Mouse (Mus musculus): Measurements from ENCODE around the gene Hoxa10. TPM values are rescaled to one million over a fixed set of nuclear protein-coding genes. Genes with fewer than 3 reads are reported as not detected.

Hoxa10 gene
- total and polyA plus RNA-seq, 3 experiments, result not detected

DNA sequence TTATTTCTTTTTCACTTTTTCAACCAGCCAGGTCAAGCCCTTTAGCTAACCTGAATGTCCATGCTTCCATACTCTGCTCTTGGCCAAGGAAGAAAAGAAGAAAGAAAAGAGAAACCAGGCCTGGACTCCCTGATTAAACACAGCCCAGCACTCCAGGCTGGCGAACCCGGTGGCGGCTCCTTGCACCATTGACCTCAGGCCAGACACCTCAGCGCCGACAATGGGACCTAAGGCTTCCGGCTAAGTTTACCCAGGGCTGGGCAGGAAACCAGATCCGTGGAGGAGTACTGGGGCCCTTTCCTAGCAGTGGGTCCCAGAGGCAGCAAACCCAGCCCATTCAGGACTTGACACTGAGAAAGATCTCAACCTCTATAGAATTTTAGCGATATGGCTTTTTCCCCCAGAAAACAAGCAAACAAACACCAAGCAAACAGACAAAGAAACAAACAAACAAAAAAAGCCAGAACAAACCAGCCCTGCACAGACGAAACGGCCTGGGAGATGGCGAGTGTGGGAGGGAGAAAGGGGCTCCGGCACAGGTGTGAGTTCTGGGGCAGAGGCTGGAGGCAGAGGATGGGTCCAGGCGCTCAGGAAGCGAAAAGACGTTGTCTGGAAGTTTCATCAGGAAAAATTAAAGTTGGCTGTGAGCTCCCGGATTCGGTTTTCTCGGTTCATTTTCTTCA is 8.6 kb downstream of the Hoxa10 start:
- no peaks in the 10 kb centered on the region for H3K9me3 ChIP-seq (replicated peaks; ENCODE audit: insufficient read depth, low read length)
- H3K4me3 ChIP-seq (ENCODE audit: control insufficient read depth in 1 of 2, insufficient read depth in 1 of 2, low read depth in 2 of 2, low read length in 2 of 2), result no peak overlapping the region
- DNase-seq (ENCODE audit: low read depth, low spot score), result no peak
- H3K79me2 ChIP-seq (ENCODE audit: control insufficient read depth, insufficient read depth, low read length, poor library complexity), result no peaks in the 10 kb centered on the region
- H3K27me3 ChIP-seq (ENCODE audit: control insufficient read depth in 1 of 2, insufficient read depth in 2 of 2, low read length in 2 of 2), result no peaks in the 10 kb centered on the region
- no peaks in the 10 kb centered on the region for H3K4me1 ChIP-seq (ENCODE audit: control insufficient read depth in 1 of 2, insufficient read depth in 2 of 2, low read length in 2 of 2)
- no peaks in the 10 kb centered on the region for H3K36me3 ChIP-seq (ENCODE audit: control insufficient read depth in 1 of 2, insufficient read depth in 2 of 2, low read length in 2 of 2)
- TF ChIP-seq MEF2A (IDR thresholded peaks at IDR 0.05; ENCODE audit: extremely low read depth, insufficient replicate concordance, low read depth, low read length, poor library complexity, severe bottlenecking), result no peak
- TF ChIP-seq MAFK (IDR thresholded peaks at IDR 0.05; ENCODE audit: borderline replicate concordance, low read depth, low read length), result no peak
- TF ChIP-seq MAX (IDR thresholded peaks at IDR 0.05; ENCODE audit: low read length), result no peak
- TF ChIP-seq HCFC1 (IDR thresholded peaks at IDR 0.05; ENCODE audit: low read depth, low read length), result no peak
- TF ChIP-seq CHD2 (IDR thresholded peaks at IDR 0.05; ENCODE audit: low read length), result no peak
- no peak for TF ChIP-seq TCF12 (IDR thresholded peaks at IDR 0.05; ENCODE audit: low read depth, low read length)
- no peak for TF ChIP-seq TBP (IDR thresholded peaks at IDR 0.05; ENCODE audit: low read depth, low read length)
- TF ChIP-seq CHD1 (IDR thresholded peaks at IDR 0.05; ENCODE audit: low read depth, low read length), result no peak
- no peak for TF ChIP-seq MYB (IDR thresholded peaks at IDR 0.05; ENCODE audit: low read depth, low read length)
- no peak for TF ChIP-seq TAL1 (IDR thresholded peaks at IDR 0.05; ENCODE audit: low read length)
- TF ChIP-seq RAD21 (IDR thresholded peaks at IDR 0.05; ENCODE audit: low read depth, low read length), result no peak
- H3K9ac ChIP-seq (ENCODE audit: control insufficient read depth, low read depth, low read length, poor library complexity, severe bottlenecking), result no peak overlapping the region
- no peak overlapping the region for H3K27ac ChIP-seq (ENCODE audit: control insufficient read depth, low read depth, low read length)

DNA sequence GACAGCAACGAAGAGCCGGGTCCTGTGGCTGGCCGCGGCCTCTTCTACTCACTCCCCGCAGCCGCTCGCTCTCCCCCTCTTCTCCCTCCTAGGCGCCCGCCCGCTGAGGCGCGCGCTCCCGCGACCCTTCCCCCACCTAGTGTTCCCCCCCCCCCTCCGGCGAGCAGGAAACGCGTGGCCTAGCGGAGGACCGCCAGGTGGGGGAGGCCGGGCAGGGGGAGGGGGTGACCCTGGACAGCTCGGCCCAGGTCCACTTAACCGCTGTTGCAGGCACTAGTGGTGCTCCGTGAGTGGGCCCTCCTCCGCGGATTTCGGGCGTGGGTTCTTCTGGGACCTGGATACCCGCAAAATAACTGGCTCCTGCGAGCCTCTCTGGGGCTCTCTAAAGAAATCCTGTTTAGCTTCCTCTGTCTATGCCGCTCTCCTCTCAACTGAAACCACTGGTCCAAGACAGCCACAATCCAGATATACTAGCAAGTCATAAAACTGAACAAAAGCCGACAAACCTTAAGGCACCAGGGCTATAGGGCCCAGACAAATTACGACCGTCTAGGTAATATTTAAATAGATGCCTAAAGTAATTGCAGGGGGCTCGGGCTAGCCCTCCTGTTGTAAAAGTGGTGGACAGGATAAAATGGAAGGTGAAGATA is 10.0 kb downstream of the Hoxa10 start, which contains the start of gene Hoxa9:
Gene Hoxa9 (minus strand): TSS at position 574 of the 650 bp plus-strand sequence.
- no peaks in the 10 kb centered on the region for H3K27me3 ChIP-seq (ENCODE audit: control insufficient read depth in 1 of 2, insufficient read depth in 2 of 2, low read length in 2 of 2)
- no peaks in the 10 kb centered on the region for H3K36me3 ChIP-seq (ENCODE audit: control insufficient read depth in 1 of 2, insufficient read depth in 2 of 2, low read length in 2 of 2)
- no peak for DNase-seq (ENCODE audit: low read depth, low spot score)
- no peak within 1 kb of the TSS for H3K4me3 ChIP-seq (ENCODE audit: control insufficient read depth in 1 of 2, insufficient read depth in 1 of 2, low read depth in 2 of 2, low read length in 2 of 2)
- no peaks in the 10 kb centered on the region for H3K4me1 ChIP-seq (ENCODE audit: control insufficient read depth in 1 of 2, insufficient read depth in 2 of 2, low read length in 2 of 2)
- no peak within 1 kb of the TSS for H3K27ac ChIP-seq (ENCODE audit: control insufficient read depth, low read depth, low read length)
- no peaks in the 10 kb centered on the region for H3K9me3 ChIP-seq (replicated peaks; ENCODE audit: insufficient read depth, low read length)
- H3K9ac ChIP-seq (ENCODE audit: control insufficient read depth, low read depth, low read length, poor library complexity, severe bottlenecking), result no peak within 1 kb of the TSS
- no peaks in the 10 kb centered on the region for H3K79me2 ChIP-seq (ENCODE audit: control insufficient read depth, insufficient read depth, low read length, poor library complexity)
- TF ChIP-seq POLR2A (IDR thresholded peaks at IDR 0.05; ENCODE audit: control insufficient read depth in 1 of 2, insufficient read depth in 1 of 2, low read depth in 1 of 2, low read length in 2 of 2, poor library complexity in 1 of 2), result no peak
- no peak for TF ChIP-seq ETS1 (IDR thresholded peaks at IDR 0.05; ENCODE audit: low read depth, low read length)
- no peak for TF ChIP-seq GATA1 (IDR thresholded peaks at IDR 0.05; ENCODE audit: low read depth, low read length)
- no peak for TF ChIP-seq EP300 (IDR thresholded peaks at IDR 0.05; ENCODE audit: low read depth in 1 of 2, low read length in 2 of 2)
- no peak for TF ChIP-seq SMC3 (IDR thresholded peaks at IDR 0.05; ENCODE audit: low read depth, low read length)
- TF ChIP-seq USF1 (IDR thresholded peaks at IDR 0.05; ENCODE audit: low read depth, low read length), result no peak
- TF ChIP-seq CHD2 (IDR thresholded peaks at IDR 0.05; ENCODE audit: low read length), result no peak

All from MEL (cell line).